Mouse (Mus musculus): ENCODE measurements around the gene Kcnh2. TPM values are rescaled to one million over a fixed set of nuclear protein-coding genes. Genes with fewer than 3 reads are reported as not detected.

Kcnh2 gene
- total RNA-seq, 2 experiments from 2014 or later, result 1.4 to 2.2 TPM

DNA sequence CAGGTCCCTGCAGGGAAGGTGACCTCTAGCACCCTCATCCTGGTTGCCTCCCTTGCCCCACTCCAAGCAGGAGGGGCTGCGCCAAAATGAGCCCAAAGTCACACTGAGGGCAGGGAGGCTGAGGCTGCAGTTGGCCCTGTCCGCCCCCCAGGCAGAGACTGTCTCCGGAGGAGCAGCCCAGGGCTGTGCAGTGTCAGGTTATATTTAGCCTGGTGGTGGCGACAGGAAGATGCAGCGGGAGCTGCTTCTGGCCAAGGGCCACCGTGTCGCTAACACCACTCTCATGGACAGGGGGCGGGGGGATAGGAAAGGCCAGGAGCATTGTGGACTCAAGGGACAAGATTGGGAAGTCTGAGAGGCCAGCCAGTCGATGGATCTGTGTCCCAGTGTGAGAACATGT, 14.0 kb downstream of the Kcnh2 start:
- no peak overlapping the region for H3K27ac ChIP-seq
- H3K4me3 ChIP-seq, result no peak overlapping the region
- peak; percentile 49 for DNase-seq
- intact Hi-C loops (cut with DNase I), result loop anchor here (2.0 kb wide), 1 partner anchor 19 kb away; no protein-coding TSS in a partner anchor
- peak; percentile 21; the same call in 1 of the 2 replicates for TF ChIP-seq CTCF (IDR thresholded peaks at IDR 0.05)

DNA sequence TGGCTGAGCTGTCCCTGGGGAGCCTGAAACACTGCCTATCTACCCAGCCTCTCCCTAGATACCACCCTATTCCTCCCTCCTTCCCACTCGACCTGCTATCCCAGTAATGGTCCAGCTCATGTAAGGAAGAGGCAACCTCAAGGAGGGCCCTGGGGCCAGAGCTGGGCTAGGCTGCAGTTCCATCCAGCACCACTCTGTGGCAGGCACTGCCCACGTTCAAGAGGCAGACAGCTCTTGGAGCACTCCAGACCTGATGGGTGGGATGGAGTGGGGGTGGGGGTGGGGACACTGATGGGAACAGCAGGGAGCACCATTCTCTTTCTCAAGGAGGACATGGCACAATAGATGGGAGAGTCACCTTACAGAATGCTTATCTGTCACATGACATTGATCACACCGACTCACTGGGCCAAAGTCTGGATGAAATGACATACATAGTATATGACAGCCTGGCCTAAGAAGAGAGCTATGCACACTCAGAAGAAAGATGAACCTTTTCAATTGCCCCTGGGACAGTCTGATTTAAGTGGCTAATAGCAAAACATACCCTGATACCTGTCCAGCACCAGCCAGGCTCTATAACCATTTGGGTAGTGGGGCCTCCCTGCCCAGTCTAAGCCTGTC, 15.4 kb downstream of the Kcnh2 start:
- peak; percentile 44 for DNase-seq
- Histone ChIP-seq H3K27ac (no peak overlapping the region), H3K4me3 (no peak overlapping the region)
- intact Hi-C loops (cut with DNase I), result loop anchor here (2.0 kb wide), 1 partner anchor 21 kb away; no protein-coding TSS in a partner anchor
- peak; percentile 78 for TF ChIP-seq CTCF (IDR thresholded peaks at IDR 0.05)

GRCm38 (mm10) chr5:24334749-24335148, 16.7 kb downstream of the Kcnh2 start:
- Histone ChIP-seq H3K4me3 (no peak overlapping the region), H3K27ac (no peak overlapping the region)
- intact Hi-C loops (cut with DNase I), result no loop called here
- DNase-seq, result no peak
- TF ChIP-seq CTCF (IDR thresholded peaks at IDR 0.05), result no peak

- Histone ChIP-seq H3K27ac (no peak overlapping the region), H3K4me3 (no peak overlapping the region)
- intact Hi-C loops (cut with DNase I), result no loop called here
- TF ChIP-seq CTCF (IDR thresholded peaks at IDR 0.05), result no peak
- DNase-seq, result no peak
Observed at GRCm38 (mm10) chr5:24332401-24332800, 19.0 kb downstream of the Kcnh2 start.

DNA sequence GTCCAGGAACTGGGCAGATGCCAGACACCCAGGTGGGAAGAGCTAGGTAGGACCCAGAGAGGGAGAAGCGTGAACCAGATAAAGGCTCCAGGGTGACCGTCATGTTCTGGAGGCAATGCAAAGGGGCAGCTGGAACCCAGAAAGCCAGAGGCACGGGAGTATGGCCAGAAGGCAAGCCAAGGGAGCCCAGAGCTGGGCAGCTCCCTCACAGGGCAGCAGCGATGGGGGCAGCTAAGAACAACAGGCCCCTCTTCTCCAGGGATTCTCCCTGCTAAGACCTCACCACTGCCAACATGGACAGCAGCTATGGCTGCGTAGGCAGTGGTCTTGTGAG, 21.5 kb downstream of the Kcnh2 start:
- no peak for DNase-seq
- intact Hi-C loops (cut with DNase I), result no loop called here
- Histone ChIP-seq H3K4me3 (peak overlapping the region; percentile 73), H3K27ac (peak overlapping the region; percentile 46; the same call in 1 of the 2 replicates)
- no peak for TF ChIP-seq CTCF (IDR thresholded peaks at IDR 0.05)

DNA sequence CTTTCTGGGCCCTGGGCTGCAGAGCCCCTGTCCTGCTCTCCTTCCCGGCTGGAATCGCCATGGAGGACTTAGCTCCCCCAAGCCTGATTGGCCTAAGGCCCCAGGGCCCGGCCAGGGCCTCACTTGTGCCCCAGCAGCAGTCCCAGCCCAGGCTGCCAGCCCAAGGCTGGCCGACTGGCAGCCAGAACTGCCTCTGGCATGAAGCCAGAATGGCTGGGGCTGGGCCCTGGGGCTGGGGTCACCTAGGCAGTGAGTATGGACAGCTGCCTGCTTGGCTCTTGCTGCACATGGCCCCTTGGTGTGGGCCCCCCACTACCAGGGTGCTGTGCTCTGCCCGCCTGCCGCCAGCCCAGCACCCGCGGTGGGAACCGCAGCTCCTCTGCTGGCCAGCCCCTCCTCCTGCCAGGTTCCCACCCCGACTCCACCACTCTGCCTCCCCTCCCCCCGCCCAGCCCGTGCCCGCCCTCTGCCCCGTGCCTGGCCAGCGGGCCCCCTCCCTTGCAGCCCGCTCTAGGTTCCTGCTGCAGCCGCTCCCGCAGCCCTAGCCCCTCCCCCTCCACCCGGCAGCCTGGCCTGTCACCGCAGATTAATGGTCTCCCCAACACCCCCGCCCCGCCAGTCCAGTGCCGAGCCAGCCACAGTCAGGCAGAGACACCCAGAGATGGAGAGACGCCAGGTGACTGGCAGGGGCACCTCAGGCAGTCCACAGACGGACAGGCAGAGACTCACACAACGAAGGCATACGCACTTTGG, 22.0 kb downstream of the Kcnh2 start:
- intact Hi-C loops (cut with DNase I), result no loop called here
- peak; percentile 89 for DNase-seq
- peak overlapping the region; percentile 76 for H3K27ac ChIP-seq
- peak overlapping the region; percentile 73 for H3K4me3 ChIP-seq
- TF ChIP-seq CTCF (IDR thresholded peaks at IDR 0.05), result no peak

DNA sequence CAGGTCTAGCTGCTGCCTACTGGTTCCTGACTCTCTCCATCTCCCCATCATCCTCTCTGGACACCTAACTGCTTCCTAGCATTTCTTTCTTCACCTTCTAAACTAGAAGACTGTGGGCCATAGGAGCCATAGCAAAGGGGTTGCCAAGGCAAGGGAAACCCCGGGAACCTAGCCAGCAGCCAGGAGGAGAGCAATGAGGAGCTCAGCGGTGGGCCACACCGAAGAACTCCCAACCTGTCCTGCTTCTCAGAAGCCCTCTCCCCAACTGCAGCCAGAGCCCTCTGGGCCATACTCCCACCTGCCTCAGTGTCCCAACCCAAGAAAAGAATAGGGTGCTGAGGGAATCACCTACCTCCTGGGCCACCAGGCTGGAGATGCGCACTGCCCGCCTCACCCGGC, 22.6 kb downstream of the Kcnh2 start:
- peak overlapping the region; percentile 76 for H3K27ac ChIP-seq
- no peak for DNase-seq
- peak overlapping the region; percentile 73 for H3K4me3 ChIP-seq
- intact Hi-C loops (cut with DNase I), result no loop called here
- no peak for TF ChIP-seq CTCF (IDR thresholded peaks at IDR 0.05)

DNA sequence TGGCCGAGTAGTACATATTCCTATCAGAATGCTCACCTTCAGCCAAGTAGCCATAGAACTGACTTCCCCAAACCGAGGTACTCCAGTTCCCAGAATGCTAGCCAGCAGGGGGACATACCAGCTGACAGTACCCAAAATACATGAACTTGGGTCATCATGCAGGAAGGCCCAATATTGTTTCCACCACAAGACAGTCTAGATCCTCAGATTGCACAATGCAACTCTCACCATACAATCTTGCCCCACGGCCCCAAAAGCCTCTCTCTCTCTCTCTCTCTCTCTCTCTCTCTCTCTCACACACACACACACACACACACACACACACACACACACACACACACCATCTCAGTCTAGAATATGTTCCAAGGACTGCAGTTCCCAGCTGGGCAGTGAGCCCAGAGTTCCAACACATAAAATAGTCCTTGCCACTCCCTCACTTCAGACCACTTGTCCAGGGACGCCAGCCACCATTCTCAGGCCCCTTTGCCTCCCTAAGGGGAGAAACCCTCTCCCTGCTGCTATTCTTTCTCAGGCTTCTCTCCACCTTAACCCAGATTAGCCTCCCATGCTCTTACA, 24.5 kb downstream of the Kcnh2 start:
- intact Hi-C loops (cut with DNase I), result no loop called here
- no peak for TF ChIP-seq CTCF (IDR thresholded peaks at IDR 0.05)
- H3K4me3 ChIP-seq, result no peak overlapping the region
- peak; percentile 51 for DNase-seq
- no peak overlapping the region for H3K27ac ChIP-seq

DNA sequence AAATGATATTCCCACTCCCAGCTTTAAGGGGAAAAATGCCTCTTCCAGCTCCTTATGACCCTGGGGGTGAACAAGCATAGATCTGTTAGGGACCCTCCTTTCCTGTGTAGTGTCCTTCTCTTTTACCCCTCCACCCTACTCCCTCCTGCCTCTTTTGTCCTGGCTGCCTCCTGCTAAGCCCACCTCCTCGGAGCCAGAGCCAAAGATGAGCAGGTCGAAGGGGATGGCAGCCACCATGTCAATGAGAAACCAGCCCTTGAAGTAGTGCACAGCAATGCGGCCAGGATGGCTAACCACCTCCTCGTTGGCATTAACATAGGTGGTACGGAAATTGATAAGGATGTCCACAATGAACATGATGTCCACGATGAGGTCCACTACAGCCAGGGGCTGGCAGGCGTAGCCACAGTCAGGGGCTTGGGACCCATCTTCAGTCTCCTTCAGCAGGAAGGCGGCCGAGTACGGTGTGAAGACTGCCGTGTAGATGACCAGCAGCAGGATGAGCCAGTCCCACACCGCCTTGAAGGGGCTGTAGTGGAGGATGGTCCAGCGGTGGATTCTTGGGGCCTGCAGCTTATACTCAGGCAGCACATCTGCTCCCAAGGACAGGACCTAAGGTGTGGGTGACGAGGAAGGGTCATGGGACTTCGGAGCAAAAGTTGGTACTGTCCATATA, 25.1 kb downstream of the Kcnh2 start:
- Histone ChIP-seq H3K27ac (no peak overlapping the region), H3K4me3 (no peak overlapping the region)
- DNase-seq, result no peak
- TF ChIP-seq CTCF (IDR thresholded peaks at IDR 0.05), result no peak
- intact Hi-C loops (cut with DNase I), result no loop called here

GRCm38 (mm10) chr5:24325251-24325650, 26.2 kb downstream of the Kcnh2 start:
- H3K4me3 ChIP-seq, result no peak overlapping the region
- no peak for DNase-seq
- intact Hi-C loops (cut with DNase I), result no loop called here
- no peak overlapping the region for H3K27ac ChIP-seq
- no peak for TF ChIP-seq CTCF (IDR thresholded peaks at IDR 0.05)

DNA sequence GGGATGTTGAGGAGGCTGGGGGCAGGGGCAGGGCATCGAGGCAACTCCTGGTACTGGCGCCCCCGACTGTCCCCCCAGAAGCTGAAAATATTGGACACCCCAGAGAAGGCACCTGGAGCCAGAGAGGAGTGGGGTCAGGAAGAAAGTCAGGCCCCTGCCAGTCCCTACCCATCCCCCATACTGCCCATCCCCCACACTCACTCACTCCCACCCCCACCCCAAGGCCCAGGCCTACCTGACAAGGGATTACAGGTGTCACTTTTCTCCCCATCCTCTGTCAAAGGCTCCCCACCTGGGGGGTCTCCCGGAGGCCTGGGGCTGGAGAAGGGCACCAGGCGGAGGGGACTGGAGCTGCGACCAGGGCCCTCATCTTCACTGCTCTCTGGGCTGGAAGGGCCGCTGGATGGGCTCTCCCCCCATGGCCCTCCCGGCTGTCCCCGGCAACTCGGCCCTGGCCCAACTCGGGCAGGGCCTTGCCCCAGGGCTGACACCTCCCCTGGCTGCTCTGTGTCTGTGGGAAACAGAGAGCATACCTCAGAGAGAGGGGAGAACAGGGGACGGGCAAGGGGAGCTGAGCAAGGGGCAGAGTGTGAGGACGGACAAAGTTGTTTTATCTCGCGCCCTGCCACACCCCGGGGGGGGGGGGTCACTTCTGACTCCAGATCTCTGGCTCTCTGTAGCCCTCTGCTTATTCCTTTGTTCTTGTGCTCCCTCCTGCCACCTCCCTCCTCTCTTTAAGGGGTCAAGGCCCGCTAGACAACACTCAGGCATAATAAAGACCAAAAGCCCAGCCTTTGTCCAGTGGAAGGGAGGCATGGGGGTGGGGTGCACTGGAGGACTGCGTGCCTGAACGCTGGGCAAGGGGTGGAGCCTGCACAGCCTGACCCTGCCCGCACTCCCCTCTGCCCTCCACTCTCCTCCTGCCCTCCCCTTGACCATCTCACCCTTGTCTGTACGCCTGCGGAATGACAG, 29.4 kb downstream of the Kcnh2 start:
- Histone ChIP-seq H3K27ac (no peak overlapping the region), H3K4me3 (no peak overlapping the region)
- no peak for TF ChIP-seq CTCF (IDR thresholded peaks at IDR 0.05)
- intact Hi-C loops (cut with DNase I), result no loop called here
- no peak for DNase-seq

- Histone ChIP-seq H3K27ac (no peak overlapping the region), H3K4me3 (no peak overlapping the region)
- no peak for TF ChIP-seq CTCF (IDR thresholded peaks at IDR 0.05)
- intact Hi-C loops (cut with DNase I), result no loop called here
- DNase-seq, result no peak
Observed at GRCm38 (mm10) chr5:24320894-24321293, 30.5 kb downstream of the Kcnh2 start.

All from gastrocnemius, adult 2 months (tissue).